Mouse (Mus musculus) forebrain, postnatal 0 days (tissue): Measurements from ENCODE around the gene Vps33b. TPM values are rescaled to one million over a fixed set of nuclear protein-coding genes. Genes with fewer than 3 reads are reported as not detected.
A peak's percentile ranks its signal among the peaks of the same experiment; 100 is the strongest.

Experiments used
- ATAC-seq: fragments of 200-750 bp; cut with Nextera tagmentation; 2 replicates; pipeline ENCODE4 v1.8.0; 2017; ENCODE audit warnings: mild to moderate bottlenecking, moderate library complexity
- DNase-seq: peaks from one replicate; pipeline ENCODE4 v3.0.0-alpha.2; 2015
- H3K27ac ChIP-seq: fragments of 300-500 bp; sonication (generic); 2 replicates; pipeline ENCODE4 v1.5.1; 2014; ENCODE audit warnings: low read depth, mild to moderate bottlenecking, antibody characterized with exemption, low read length, moderate library complexity, mixed read lengths
- H3K27me3 ChIP-seq: fragments of 300-500 bp; sonication (generic); 2 replicates; pipeline ENCODE4 v1.6.1; 2014; ENCODE audit warnings: mild to moderate bottlenecking, low read length, mixed read lengths; ENCODE audit not compliant: insufficient read depth
- H3K36me3 ChIP-seq: fragments of 300-500 bp; sonication (generic); 2 replicates; pipeline ENCODE4 v1.6.1; 2014; ENCODE audit warnings: mild to moderate bottlenecking, moderate library complexity; ENCODE audit not compliant: insufficient read depth
- H3K4me1 ChIP-seq: fragments of 300-500 bp; sonication (generic); 2 replicates; pipeline ENCODE4 v1.6.1; 2014; ENCODE audit warnings: antibody characterized with exemption; ENCODE audit not compliant: insufficient read depth
- H3K4me2 ChIP-seq: fragments of 300-500 bp; sonication (generic); 2 replicates; pipeline ENCODE4 v1.6.1; 2014; ENCODE audit warnings: low read depth, mild to moderate bottlenecking, moderate library complexity
- H3K4me3 ChIP-seq: fragments of 300-500 bp; sonication (generic); 2 replicates; pipeline ENCODE4 v1.5.1; 2014; ENCODE audit warnings: low read depth, low read length, mixed read lengths
- H3K9ac ChIP-seq: fragments of 300-500 bp; sonication (generic); 2 replicates; pipeline ENCODE4 v1.6.1; 2014; ENCODE audit warnings: mild to moderate bottlenecking
- H3K9me3 ChIP-seq: fragments of 300-500 bp; sonication (generic); 2 replicates; pipeline ENCODE4 v1.6.1; 2016; ENCODE audit warnings: low read length
- CTCF ChIP-seq: sonication (generic); IDR thresholded peaks from 2 replicates; pipeline ENCODE4 v1.5.1; 2016; ENCODE audit warnings: antibody characterized with exemption, control low read depth, low read depth
- WGBS: fragments of 180-500 bp; shearing (Covaris S2); extraction: QIAGEN DNeasy Blood & Tissue Kit; methylation state at CpG from one replicate; pipeline ENCODE4 v1.1.7; 2014; 5-methylcytosine and 5-hydroxymethylcytosine counted together
- polyA plus RNA-seq: library from polyadenylated mRNA; unstranded; fragments of >200 nt; fragmentation: Nextera tagmentation; extraction: Ambion mirVana; gene quantifications from 2 replicates; pipeline ENCODE4 v1.2.1, GENCODE M21; 2015
- total RNA-seq: library from RNA; depleted of rRNA; stranded (reverse); fragments of >200 nt; gene quantifications from 2 replicates; pipeline ENCODE4 v1.2.3, GENCODE M21; 2014; rRNA removed

Gene Vps33b
- total RNA-seq (37.5 and 41.0 TPM in 2 replicates), polyA plus RNA-seq (8.3 and 15.0 TPM in 2 replicates)

DNA sequence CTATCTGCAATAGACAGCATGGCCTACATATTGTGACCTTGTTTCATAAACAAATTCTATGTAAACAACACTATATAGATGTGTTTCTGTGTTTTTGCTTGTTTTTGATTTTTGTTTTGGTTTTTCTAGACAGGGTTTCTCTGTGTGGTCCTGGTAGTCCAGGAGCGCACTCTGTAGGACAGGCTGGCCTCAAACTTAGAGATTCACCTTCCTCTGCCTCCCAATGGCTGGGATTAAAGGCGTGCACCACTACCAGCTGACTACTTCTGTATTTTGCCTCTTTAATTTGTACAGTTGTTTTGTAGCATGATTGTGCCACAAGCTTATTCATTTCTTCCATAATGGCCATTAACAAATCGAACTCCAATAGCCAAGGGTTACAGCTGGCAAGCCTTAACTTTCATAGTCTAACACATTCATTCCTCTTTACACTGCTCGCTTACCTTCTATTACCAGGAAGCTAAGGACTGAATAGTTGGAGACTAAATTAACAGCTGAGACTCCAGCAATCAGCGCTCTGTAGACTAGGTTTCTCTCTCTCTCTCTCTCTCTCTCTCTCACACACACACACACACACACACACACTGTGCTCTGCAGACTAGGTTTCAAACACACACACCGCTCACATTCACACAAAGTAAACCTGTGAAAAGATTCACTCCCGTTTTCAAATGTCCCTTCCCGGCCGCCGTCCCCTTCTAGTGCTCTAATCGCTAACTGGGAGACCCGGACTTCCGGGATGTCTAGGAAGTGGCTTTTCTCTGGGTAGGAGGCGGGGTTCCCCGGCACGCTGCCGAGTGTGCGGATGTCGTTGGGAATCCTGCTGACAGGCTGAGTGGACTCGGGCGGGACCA lies at the start of gene Vps33b:
Gene Vps33b (plus strand): TSS at position 753 of the 854 bp plus-strand sequence.
- Histone ChIP-seq H3K9ac (peak within 1 kb of the TSS; percentile 81), H3K36me3 (peaks cover 38% of the 10 kb centered on the region), H3K4me3 (peak within 1 kb of the TSS; percentile 78), H3K27ac (peak within 1 kb of the TSS; percentile 81), H3K9me3 (no peaks in the 10 kb centered on the region), H3K4me2 (peak within 1 kb of the TSS; percentile 90), H3K27me3 (no peaks in the 10 kb centered on the region), H3K4me1 (peaks cover 20% of the 10 kb centered on the region)
- 3% methylated on average over 21 of the region's 21 CpGs for WGBS
- no peak for TF ChIP-seq CTCF
- DNase-seq (peak; percentile 94), ATAC-seq (peak; percentile 95)

DNA sequence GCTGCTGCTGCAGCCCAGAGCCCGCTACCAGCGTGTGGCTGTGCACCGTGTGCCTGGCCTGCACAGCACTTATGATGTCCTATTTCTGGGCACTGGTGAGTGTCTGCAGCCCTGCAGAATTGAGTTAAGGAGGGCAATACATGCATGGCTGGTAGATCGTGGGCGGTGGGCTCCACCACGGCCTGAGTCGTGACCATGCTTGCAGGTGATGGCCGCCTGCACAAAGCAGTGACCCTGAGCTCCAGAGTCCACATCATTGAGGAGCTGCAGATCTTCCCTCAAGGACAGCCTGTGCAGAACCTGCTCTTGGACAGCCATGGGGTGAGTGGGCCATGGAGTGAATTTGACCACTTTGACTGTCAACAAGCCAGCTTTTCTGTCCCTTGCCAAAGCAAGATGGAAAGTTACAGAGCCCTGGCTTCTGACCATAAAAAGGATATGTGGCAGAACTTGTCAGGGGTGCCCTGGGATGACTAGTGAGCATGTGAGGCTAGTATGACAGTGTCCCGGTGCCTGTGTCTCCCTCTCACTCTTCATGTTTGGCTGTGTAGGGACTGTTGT lies 49.1 kb upstream of the Vps33b start:
- peaks cover 83% of the 10 kb centered on the region for H3K36me3 ChIP-seq
- 96% methylated on average over 9 of the region's 9 CpGs for WGBS
- no peaks in the 10 kb centered on the region for H3K9me3 ChIP-seq
- no peak overlapping the region for H3K4me2 ChIP-seq
- ATAC-seq, result no peak
- no peak overlapping the region for H3K4me3 ChIP-seq
- H3K27ac ChIP-seq, result no peak overlapping the region
- H3K4me1 ChIP-seq, result no peaks in the 10 kb centered on the region
- no peak overlapping the region for H3K9ac ChIP-seq
- DNase-seq, result no peak
- no peak for TF ChIP-seq CTCF
- H3K27me3 ChIP-seq, result no peaks in the 10 kb centered on the region

DNA sequence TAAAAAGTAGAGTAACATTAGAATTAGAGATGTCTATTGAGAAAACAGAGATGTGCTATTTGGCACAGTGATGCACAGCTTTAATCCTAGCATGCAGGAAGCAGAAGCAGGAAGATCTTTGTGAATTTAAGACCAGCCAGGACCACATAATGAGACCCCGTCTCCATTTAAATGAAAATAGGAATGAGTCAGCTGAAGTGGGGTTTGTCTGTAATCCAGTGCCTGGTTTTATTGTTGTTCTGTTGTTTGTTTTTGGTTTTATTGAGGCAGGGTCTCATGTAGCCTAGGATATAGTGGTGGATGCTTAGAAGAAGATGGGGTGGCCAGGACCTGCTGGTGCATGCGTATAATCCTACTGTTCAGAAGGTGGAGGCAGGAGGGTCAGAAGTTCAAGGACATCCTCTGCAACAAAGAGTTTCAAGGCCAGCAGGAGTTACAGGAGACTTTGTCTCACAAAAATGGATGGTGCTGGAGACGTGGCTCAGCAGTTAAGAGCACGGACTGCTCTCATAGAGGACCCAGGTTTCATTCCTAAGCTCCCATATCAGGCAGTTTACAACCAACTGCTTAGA lies 48.2 kb upstream of the Vps33b start:
- Histone ChIP-seq H3K4me1 (no peaks in the 10 kb centered on the region), H3K4me2 (no peak overlapping the region), H3K9me3 (no peaks in the 10 kb centered on the region), H3K27me3 (no peaks in the 10 kb centered on the region), H3K9ac (no peak overlapping the region), H3K36me3 (peaks cover 80% of the 10 kb centered on the region), H3K4me3 (no peak overlapping the region), H3K27ac (no peak overlapping the region)
- no peak for ATAC-seq
- 92% methylated on average over 4 of the region's 4 CpGs for WGBS
- DNase-seq, result no peak
- TF ChIP-seq CTCF, result no peak

DNA sequence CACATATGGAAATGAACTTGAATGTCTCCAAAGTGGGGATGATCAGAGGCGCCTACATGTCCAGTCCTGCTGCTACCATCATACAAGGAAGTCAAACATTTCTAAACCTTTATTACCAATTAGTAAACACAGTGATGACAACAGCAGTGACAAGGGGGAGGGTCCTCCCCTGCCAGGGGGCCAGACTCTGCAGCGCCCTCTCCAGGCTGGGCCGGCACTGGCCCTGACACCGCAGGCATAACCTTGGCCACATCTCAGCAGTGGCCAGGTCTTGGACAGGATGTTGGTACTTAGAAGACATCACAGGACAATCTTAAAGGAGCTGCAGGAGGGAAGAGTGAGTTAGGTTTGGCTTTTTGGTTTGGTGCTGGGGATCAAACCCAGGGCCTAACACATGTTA lies 42.4 kb upstream of the Vps33b start:
- DNase-seq, result no peak
- ATAC-seq, result no peak
- H3K4me2 ChIP-seq, result no peak overlapping the region
- H3K36me3 ChIP-seq, result peaks cover 43% of the 10 kb centered on the region
- H3K9ac ChIP-seq, result no peak overlapping the region
- H3K4me3 ChIP-seq, result no peak overlapping the region
- no peak overlapping the region for H3K27ac ChIP-seq
- no peaks in the 10 kb centered on the region; the same call in 1 of the 2 replicates for H3K27me3 ChIP-seq
- no peaks in the 10 kb centered on the region for H3K4me1 ChIP-seq
- 98% methylated on average over 4 of the region's 4 CpGs for WGBS
- peak; percentile 21; the same call in 1 of the 2 replicates for TF ChIP-seq CTCF
- no peaks in the 10 kb centered on the region for H3K9me3 ChIP-seq

- Histone ChIP-seq H3K27me3 (no peaks in the 10 kb centered on the region; the same call in 1 of the 2 replicates), H3K9me3 (no peaks in the 10 kb centered on the region), H3K4me2 (no peak overlapping the region), H3K4me1 (0 out of 2 replicates have a peak, but pooled peaks cover 3% of the 10 kb centered on the region), H3K27ac (no peak overlapping the region), H3K36me3 (peaks cover 22% of the 10 kb centered on the region), H3K4me3 (no peak overlapping the region), H3K9ac (no peak overlapping the region)
- no peak for TF ChIP-seq CTCF
- no peak for ATAC-seq
- no peak for DNase-seq
- 56% methylated on average over 6 of the region's 6 CpGs for WGBS
Measured at GRCm38 (mm10) chr7:80230196-80230595, 39.3 kb upstream of the Vps33b start.

DNA sequence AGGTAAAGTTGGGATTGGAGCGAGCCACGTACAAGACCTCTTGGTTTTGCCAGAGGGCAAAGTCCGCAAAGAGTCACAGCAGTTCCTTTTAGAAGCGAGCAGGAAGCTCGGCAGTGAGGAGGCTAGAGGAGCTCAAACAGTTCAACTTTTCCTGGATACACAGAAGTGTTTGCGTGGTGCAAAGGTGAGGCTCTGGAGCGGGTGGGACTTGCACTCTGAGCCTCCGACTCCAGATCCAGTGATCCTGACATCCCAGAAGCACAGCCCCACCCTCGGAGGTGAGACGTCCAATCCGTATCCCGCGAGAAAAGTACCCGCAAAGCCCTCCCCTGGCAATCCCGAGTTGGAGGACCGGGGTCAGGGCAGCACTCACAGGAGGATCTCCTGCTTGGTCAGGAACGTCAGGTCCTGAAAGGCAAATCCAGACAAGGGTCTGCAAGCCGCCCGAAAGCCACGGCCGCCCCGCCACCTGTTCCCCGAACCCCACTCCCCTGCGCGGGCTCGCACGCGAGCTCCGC lies 37.4 kb upstream of the Vps33b start:
- Histone ChIP-seq H3K4me3 (peak overlapping the region; percentile 84), H3K36me3 (peaks cover 10% of the 10 kb centered on the region; the same call in 1 of the 2 replicates), H3K4me2 (peak overlapping the region; percentile 90), H3K4me1 (0 out of 2 replicates have a peak, but pooled peaks cover 3% of the 10 kb centered on the region), H3K9me3 (no peaks in the 10 kb centered on the region), H3K27ac (no peak overlapping the region), H3K9ac (peak overlapping the region; percentile 65), H3K27me3 (no peaks in the 10 kb centered on the region; the same call in 1 of the 2 replicates)
- under 1% methylated on average over 29 of the region's 29 CpGs for WGBS
- no peak for TF ChIP-seq CTCF
- ATAC-seq (peak; percentile 12; the same call in 1 of the 2 replicates), DNase-seq (no peak)
